Mouse (Mus musculus) C2C12 (cell line): ENCODE results near the gene Nrxn3.

Source experiments
- CTCF ChIP-seq: IDR thresholded peaks from one replicate; pipeline ENCODE4 v1.5.1; 2011; ENCODE audit not compliant: control insufficient read depth, insufficient read depth, insufficient read length
- USF1 ChIP-seq: IDR thresholded peaks from one replicate; pipeline ENCODE4 v1.6.1; 2011; ENCODE audit warnings: low read depth, mild to moderate bottlenecking, control low read depth, moderate library complexity

DNA sequence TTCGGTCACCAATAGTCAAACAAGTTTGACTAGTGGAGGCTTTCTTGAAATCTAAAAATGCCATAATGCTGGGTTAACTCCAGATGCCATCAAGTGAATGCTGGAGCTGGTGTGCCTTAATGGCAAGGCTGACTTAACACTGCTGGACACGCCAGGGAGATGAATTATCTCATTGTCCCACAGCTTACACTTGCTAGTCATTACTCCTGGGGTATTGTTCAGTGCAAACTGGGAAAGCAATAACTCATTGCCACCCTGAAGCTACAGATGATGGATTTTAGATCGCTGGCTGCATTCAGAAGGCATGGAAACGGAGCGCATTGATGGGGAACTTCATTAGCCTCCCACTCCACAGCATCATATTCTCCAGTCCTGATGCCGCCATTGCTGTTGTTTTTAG lies 1263.5 kb downstream of the Nrxn3 start:
- TF ChIP-seq USF1 (no peak), CTCF (no peak)
